Mouse (Mus musculus) 3T3-L1 (cell line): ENCODE measurements around the gene Zfp777.

ENCODE experiments used
- DNase-seq: peaks from one replicate; pipeline ENCODE4 v3.0.0-alpha.2; 2015; ENCODE audit warnings: low read depth, low spot score

Zfp777 gene

DNA sequence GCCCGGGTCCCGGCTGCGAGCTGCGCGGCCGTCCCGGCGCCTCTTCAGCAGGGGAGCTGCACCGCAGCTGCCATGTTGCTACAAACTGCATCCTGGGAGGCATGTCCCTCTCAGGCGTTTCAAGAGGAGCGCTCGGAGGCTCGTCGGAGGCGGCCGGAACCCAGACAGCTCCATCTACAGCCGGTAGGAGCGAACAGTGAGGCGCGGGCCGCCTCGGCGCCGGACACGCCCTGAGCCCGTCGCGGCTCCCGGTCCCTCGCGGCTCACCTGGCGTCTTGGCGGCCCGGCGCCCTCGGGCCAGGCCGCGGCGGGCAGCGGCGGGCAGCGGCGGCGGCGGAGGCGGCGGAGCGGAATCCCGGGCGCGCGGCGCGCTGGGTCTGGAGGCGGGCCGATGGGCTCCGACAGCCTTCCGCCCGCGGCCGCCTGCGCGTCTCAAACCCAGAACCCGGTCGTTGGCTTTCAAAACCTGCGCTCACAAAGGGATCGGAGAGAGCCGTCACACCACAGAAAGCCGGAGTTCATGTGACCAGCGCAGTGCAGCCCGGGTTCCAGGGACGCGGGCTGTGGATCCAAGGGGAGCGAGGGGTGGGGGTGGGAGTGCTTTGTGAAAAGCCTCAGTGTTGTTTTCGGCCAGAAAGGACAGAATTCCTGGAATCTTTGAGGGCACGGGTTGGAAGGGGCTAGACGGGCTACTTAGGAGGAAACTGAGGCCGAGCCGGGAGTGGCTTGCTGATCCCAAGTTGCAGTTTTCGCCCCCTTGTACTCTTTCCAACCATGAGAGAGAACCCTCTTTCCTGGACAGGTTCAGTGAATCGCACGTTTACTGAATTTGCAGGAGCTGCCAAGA lies at the start of gene Zfp777:
TSS of gene Zfp777 (minus strand) at position 486 of the 847 bp plus-strand sequence.
- peak; percentile 86 for DNase-seq

GRCm38 (mm10) chr6:48086957-48087715 lies 38.4 kb upstream of the Zfp777 start:
- DNase-seq = peak; percentile 33

GRCm38 (mm10) chr6:48086471-48086878 lies 37.8 kb upstream of the Zfp777 start, which contains the start of gene Zfp746:
TSS of gene Zfp746 (minus strand) at chr6:48086593.
- DNase-seq = peak; percentile 85

DNA sequence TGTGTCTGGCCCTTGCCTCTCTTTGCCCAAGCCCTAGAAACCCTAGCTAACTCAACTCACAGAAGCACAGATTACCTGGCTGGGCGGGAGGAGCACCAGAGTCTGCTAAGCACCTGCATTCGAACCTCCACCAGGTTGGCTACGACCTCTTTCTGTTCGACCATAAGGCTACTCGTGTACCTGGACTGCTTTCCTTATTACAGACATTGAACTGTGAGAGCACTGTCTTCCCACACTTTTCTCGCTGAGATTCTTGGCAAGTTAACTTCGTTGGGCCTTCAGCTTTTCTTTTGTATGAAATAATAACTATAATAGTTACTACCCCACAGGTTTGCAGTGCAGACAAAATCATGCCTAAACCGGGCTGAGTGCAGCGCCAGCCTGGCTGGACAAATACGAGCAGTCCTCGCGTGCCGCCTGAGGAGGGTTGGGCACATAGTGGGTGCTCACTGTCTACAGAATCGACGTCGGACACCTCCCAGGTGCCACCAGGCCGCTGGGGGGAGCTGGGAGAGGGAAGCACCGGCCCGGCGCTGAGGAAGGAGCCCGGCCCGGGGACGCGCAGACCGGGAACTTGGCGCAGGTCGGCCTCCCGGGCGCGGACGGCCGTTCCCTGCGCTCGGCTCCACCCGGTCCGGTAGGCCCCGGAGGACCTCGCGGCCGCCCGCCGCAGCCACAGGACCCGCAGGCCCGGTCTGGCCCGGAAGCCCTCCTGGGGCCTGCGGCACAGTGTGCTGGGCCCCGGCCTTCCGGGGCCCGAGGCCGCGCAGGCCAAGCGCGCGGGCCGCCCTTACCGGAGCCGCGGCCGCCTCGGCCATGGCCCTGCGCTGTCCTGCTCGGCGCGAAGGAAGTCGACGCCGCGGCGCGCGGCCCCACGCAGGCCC lies 37.1 kb upstream of the Zfp777 start:
- peak; percentile 56 for DNase-seq

DNA sequence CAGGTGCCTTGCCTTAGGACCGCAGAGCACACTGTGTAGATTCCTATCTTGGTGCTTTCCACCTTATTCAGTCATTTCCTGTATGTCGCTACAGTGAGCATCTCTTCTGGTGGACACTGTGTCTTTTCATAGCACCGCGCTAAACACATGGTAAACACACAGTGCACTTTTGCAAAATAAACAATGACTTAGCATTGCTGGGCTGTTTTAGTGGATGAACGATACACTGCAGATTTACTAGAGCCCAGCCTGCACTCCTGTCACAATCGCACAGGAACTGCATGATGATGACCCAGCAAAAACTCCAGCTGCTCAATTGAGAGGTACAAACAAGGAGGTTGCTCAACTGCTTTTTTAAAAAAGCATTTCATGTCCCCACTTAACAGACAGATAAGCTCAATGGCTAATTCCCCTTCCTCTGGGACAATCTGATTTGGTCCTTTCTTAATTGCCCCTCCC lies 35.1 kb upstream of the Zfp777 start:
- no peak for DNase-seq

GRCm38 (mm10) chr6:48081952-48082351 lies 33.2 kb upstream of the Zfp777 start:
- no peak for DNase-seq

DNA sequence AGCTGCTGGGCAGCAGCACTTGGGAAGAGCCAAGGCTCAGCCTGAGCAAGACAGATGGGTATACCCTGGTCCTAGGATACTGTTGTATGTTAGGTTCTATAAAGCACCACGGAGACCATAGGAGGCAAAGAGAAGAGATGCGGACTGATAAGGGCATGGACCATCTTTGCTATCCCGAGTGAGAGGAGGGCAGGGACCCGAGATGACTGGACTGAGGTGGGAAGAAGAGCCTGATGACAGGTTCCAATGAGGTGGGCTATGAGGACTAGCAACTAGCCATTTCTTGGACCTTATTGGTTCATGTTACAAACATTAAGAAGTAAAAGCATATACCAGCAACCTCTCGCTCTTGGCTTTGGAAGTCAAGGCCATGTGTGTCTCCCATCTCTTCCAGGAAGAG lies 32.3 kb upstream of the Zfp777 start:
- DNase-seq = no peak

GRCm38 (mm10) chr6:48073316-48073715 lies 24.6 kb upstream of the Zfp777 start:
- no peak for DNase-seq

DNA sequence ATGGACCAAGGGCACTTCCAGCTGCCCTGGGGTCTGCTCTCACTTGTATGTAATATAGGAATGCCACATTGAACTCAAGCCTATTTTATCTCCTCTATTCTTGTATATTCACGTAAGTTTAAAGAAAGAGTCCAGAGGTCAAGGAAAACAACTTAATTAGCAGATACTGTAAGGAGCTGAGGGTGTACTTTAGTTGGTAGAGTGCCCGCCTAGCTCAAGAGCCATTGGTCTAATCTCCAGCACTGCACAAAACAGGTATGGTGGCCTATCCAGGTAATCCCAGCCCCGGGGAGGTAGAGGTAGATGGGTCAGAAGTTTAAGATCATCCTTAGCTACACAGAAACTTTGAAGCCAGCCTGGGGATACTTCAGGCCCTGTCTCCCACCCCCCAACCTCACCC lies 18.8 kb upstream of the Zfp777 start:
- DNase-seq = no peak

GRCm38 (mm10) chr6:48065587-48066075 lies 16.9 kb upstream of the Zfp777 start:
- DNase-seq = no peak

DNA sequence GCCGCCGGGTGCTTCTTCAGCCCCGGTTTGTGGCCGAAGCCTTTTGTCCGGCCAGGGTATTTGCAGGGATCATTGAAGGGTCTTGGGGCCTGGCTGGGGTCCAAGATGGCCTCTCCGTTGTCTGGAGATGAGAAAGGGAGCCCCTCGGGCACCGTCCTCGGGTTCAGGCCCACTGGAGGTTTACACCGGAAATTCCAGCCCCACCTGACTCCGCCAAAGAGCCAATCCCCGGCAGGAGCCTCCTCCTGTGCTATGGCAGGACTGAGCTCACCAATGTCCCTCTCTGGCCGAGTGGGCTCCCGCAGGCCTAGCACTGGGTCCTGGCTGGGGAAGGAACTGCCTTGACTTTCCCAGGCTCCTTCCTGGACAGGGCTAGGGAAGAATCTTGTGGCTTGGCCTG lies 15.7 kb upstream of the Zfp777 start:
- no peak for DNase-seq

DNA sequence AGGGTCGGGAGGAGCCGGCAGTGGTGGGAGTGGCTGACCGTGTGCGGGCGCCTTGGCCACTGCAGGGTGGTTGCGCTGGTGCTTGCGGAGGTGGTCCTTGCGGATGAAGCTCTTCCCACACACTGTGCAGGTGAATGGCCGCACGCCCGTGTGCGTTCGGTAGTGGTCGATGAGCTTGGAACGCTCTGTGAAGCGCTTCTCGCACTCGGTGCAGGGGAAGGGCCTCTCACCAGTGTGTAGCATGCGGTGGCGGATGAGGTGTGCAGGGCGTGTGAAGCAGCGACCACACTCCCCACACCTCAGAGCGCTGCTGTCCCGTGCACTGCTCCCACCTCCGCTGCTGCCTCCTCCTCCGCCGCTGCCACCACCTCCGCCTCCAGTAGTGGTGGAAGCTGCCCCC lies 15.2 kb upstream of the Zfp777 start:
- no peak for DNase-seq

DNA sequence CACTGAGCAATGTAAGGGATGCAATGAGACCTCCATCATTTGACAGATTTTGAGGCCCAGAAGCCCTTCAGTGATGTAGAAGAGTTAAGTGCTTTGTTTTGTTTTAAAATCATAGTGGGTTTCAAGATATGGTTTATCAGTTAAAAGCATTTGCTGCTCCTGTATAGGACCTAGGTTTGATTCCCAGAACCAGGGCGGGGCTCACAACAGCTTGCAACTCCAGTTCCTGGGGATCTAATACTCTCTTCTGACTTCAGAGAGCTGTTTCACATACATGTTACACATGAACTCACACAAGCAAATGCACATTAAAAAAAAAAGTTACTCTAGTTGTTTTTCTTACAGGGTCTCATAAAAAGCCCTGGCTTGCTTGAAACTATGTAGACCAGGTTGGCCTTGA lies 12.2 kb upstream of the Zfp777 start:
- DNase-seq = no peak

GRCm38 (mm10) chr6:48060421-48060820 lies 11.7 kb upstream of the Zfp777 start:
- DNase-seq = no peak

GRCm38 (mm10) chr6:48052136-48052535 lies 3.4 kb upstream of the Zfp777 start:
- no peak for DNase-seq

DNA sequence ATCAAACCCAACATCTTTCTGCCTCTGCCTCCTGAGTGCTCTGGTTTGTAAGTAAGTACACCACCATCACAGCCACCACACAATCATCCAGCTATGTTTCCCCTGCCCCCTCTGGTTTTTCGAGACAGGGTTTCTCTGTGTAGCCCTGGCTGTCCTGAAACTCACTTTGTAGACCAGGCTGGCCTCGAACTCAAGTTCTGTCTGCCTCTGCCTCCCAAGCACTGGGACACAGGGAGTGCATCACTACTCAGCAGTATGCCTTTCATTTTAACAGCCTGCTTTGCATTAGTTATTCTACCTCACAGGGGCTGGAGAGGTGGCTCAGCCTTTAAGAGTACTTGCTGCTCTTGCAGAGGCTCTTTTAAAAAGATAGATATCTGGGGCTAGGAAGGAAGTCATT lies 3.0 kb upstream of the Zfp777 start:
- no peak for DNase-seq

DNA sequence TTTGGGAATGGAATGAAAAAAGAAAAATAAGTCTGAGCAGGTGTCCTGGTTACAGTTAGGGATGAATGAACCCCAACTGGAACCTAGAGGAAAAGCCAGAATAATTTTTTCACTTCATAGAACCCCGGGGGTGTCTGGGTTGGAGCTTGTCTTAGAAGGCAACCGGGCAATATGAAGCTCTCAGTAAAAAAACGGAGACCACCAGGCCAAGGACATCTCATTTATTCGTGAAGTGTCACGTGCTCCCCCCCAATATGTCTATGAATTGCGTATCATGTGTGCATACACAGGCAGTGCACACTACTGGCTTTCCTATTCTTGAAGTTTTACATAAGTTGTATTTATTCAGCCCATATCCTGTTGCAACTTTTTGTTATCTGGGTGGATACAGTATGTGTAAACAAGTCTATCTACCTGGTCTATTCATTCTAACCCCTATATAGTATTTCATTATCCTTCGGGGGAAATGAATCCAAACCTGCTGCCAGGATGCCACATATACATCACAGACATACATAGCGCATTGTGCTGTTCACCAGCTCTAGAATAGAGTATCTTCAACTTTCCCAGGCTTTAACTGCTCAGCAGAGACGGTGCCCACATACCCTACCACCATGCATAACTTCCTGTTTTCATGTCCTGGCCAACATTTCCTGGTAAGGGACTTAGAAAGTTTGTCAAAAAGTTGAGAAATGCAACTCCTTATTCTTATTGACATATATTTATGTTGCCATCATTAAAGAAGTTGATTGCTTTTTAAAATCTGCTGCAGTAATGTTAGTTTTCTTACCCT lies 758 bp upstream of the Zfp777 start:
- no peak for DNase-seq

- peak; percentile 25 for DNase-seq
Measured at GRCm38 (mm10) chr6:48047450-48048351, 1.0 kb downstream of the Zfp777 start.

- peak; percentile 46 for DNase-seq
Measured at GRCm38 (mm10) chr6:48047114-48047449, 1.6 kb downstream of the Zfp777 start.

- no peak for DNase-seq
Measured at GRCm38 (mm10) chr6:48032661-48033060, 16.1 kb downstream of the Zfp777 start.
